Mouse (Mus musculus) liver, postnatal 0 days (tissue): ENCODE data around the gene Eef1akmt2. TPM values are rescaled to one million over a fixed set of nuclear protein-coding genes. Genes with fewer than 3 reads are reported as not detected.

Experiments used
- ATAC-seq: fragments of 200-750 bp; cut with Nextera tagmentation; 2 replicates; pipeline ENCODE4 v1.8.0; 2017; ENCODE audit warnings: mild to moderate bottlenecking, moderate library complexity
- DNase-seq: peaks from one replicate; pipeline ENCODE4 v3.0.0-alpha.2; 2016
- H3K27ac ChIP-seq: fragments of 300-500 bp; sonication (generic); 2 replicates; pipeline ENCODE4 v1.5.1; 2014; ENCODE audit warnings: antibody characterized with exemption, moderate library complexity, mild to moderate bottlenecking, low read depth
- H3K27me3 ChIP-seq: fragments of 300-500 bp; sonication (generic); 2 replicates; pipeline ENCODE4 v1.6.1; 2014; ENCODE audit warnings: low read length, control low read depth, mixed read lengths; ENCODE audit not compliant: insufficient read depth
- H3K36me3 ChIP-seq: fragments of 300-500 bp; sonication (generic); replicated peaks from 2 replicates; pipeline ENCODE4 v1.6.1; 2014; ENCODE audit warnings: mild to moderate bottlenecking, control low read depth, low read length, moderate library complexity, mixed read lengths; ENCODE audit not compliant: insufficient read depth
- H3K4me1 ChIP-seq: fragments of 300-500 bp; sonication (generic); 2 replicates; pipeline ENCODE4 v1.6.1; 2014; ENCODE audit warnings: antibody characterized with exemption, mild to moderate bottlenecking, control low read depth; ENCODE audit not compliant: insufficient read depth
- H3K4me2 ChIP-seq: fragments of 300-500 bp; sonication (generic); 2 replicates; pipeline ENCODE4 v1.6.1; 2014; ENCODE audit warnings: low read depth, mild to moderate bottlenecking, low read length, moderate library complexity, mixed read lengths
- H3K4me3 ChIP-seq: fragments of 300-500 bp; sonication (generic); 2 replicates; pipeline ENCODE4 v1.5.1; 2014; ENCODE audit warnings: low read depth, low read length
- H3K9ac ChIP-seq: fragments of 300-500 bp; sonication (generic); replicated peaks from 2 replicates; pipeline ENCODE4 v1.6.1; 2014; ENCODE audit warnings: mild to moderate bottlenecking, moderate library complexity
- H3K9me3 ChIP-seq: fragments of 300-500 bp; sonication (generic); 2 replicates; pipeline ENCODE4 v1.6.1; 2016; ENCODE audit warnings: mild to moderate bottlenecking, control low read depth, low read length, mixed read lengths
- CTCF ChIP-seq: sonication (generic); IDR thresholded peaks from 2 replicates; pipeline ENCODE4 v1.5.1; 2016; ENCODE audit warnings: antibody characterized with exemption, low read depth
- EP300 ChIP-seq: IDR thresholded peaks from 2 replicates; pipeline ENCODE4 v1.6.1; 2016; ENCODE audit warnings: antibody characterized with exemption, low read depth, mild to moderate bottlenecking
- WGBS: fragments of 180-500 bp; shearing (Covaris S2); extraction: QIAGEN DNeasy Blood & Tissue Kit; methylation state at CpG from one replicate; pipeline ENCODE4 v1.1.7; 2014; ENCODE audit not compliant: insufficient replicate concordance; 5-methylcytosine and 5-hydroxymethylcytosine counted together
- polyA plus RNA-seq: library from polyadenylated mRNA; unstranded; fragments of >200 nt; fragmentation: Nextera tagmentation; extraction: Ambion mirVana; gene quantifications from 2 replicates; pipeline ENCODE4 v1.2.1, GENCODE M21; 2015

The Eef1akmt2 gene
- polyA plus RNA-seq, 1 experiment from 2014 or later: 14.1 TPM

- Histone ChIP-seq H3K4me2 (0 out of 2 replicates have a peak overlapping the region, but pooled peaks have one; percentile 9), H3K36me3 (peaks cover 4% of the 10 kb centered on the region; the same call in 1 of the 2 replicates), H3K4me3 (no peak overlapping the region), H3K27ac (peak overlapping the region; percentile 63), H3K9ac (no peak overlapping the region), H3K4me1 (peaks cover 27% of the 10 kb centered on the region), H3K27me3 (no peaks in the 10 kb centered on the region), H3K9me3 (no peaks in the 10 kb centered on the region)
- 63% methylated on average over 4 of the region's 4 CpGs for WGBS
- DNase-seq (no peak), ATAC-seq (peak; percentile 25; the same call in 1 of the 2 replicates)
- TF ChIP-seq EP300 (no peak), CTCF (no peak)
These were observed 64.8 kb downstream of the Eef1akmt2 start for GRCm38 (mm10) chr7:132787496-132788190.

GRCm38 (mm10) chr7:132787022-132787421 is 65.5 kb downstream of the Eef1akmt2 start:
- DNase-seq (no peak), ATAC-seq (no peak)
- Histone ChIP-seq H3K4me2 (peak overlapping the region; percentile 30), H3K27me3 (no peaks in the 10 kb centered on the region), H3K4me1 (peaks cover 27% of the 10 kb centered on the region), H3K4me3 (no peak overlapping the region), H3K9me3 (no peaks in the 10 kb centered on the region), H3K9ac (no peak overlapping the region), H3K27ac (peak overlapping the region; percentile 63), H3K36me3 (peaks cover 4% of the 10 kb centered on the region; the same call in 1 of the 2 replicates)
- no peak for TF ChIP-seq CTCF
- 75% methylated on average over 4 of the region's 4 CpGs for WGBS

GRCm38 (mm10) chr7:132786522-132786921 is 66.0 kb downstream of the Eef1akmt2 start:
- no peak for TF ChIP-seq CTCF
- TF ChIP-seq EP300: no peak
- Histone ChIP-seq H3K9me3 (no peaks in the 10 kb centered on the region), H3K27ac (peak overlapping the region; percentile 63), H3K36me3 (peaks cover 4% of the 10 kb centered on the region; the same call in 1 of the 2 replicates), H3K4me1 (peaks cover 29% of the 10 kb centered on the region), H3K4me3 (no peak overlapping the region), H3K9ac (no peak overlapping the region), H3K4me2 (peak overlapping the region; percentile 30; the same call in 1 of the 2 replicates), H3K27me3 (no peaks in the 10 kb centered on the region)
- DNase-seq (no peak), ATAC-seq (no peak)
- 41% methylated on average over 4 of the region's 4 CpGs for WGBS

- TF ChIP-seq EP300 (no peak), CTCF (no peak)
- no peak for ATAC-seq
- Histone ChIP-seq H3K36me3 (peaks cover 4% of the 10 kb centered on the region; the same call in 1 of the 2 replicates), H3K27me3 (no peaks in the 10 kb centered on the region), H3K9me3 (no peaks in the 10 kb centered on the region), H3K9ac (no peak overlapping the region), H3K4me3 (no peak overlapping the region), H3K4me2 (no peak overlapping the region), H3K4me1 (peaks cover 30% of the 10 kb centered on the region), H3K27ac (peak overlapping the region; percentile 36; the same call in 1 of the 2 replicates)
- DNase-seq: no peak
- WGBS: 58% methylated on average over 7 of the region's 7 CpGs
These were observed 66.5 kb downstream of the Eef1akmt2 start for GRCm38 (mm10) chr7:132786011-132786410.

- peaks cover 34% of the 10 kb centered on the region for H3K4me1 ChIP-seq
- 0 out of 2 replicates have a peak, but pooled peaks cover 4% of the 10 kb centered on the region for H3K36me3 ChIP-seq
- no peak for TF ChIP-seq CTCF
- TF ChIP-seq EP300: no peak
- no peak overlapping the region for H3K4me3 ChIP-seq
- no peaks in the 10 kb centered on the region for H3K27me3 ChIP-seq
- DNase-seq (no peak), ATAC-seq (no peak)
- no peak overlapping the region; the same call in 1 of the 2 replicates for H3K9ac ChIP-seq
- no peak overlapping the region for H3K27ac ChIP-seq
- WGBS: 73% methylated on average over 5 of the region's 5 CpGs
- no peaks in the 10 kb centered on the region for H3K9me3 ChIP-seq
- H3K4me2 ChIP-seq: no peak overlapping the region
These were observed 68.4 kb downstream of the Eef1akmt2 start for GRCm38 (mm10) chr7:132784101-132784500.

GRCm38 (mm10) chr7:132781850-132782249 is 70.6 kb downstream of the Eef1akmt2 start:
- peaks cover 37% of the 10 kb centered on the region for H3K4me1 ChIP-seq
- H3K36me3 ChIP-seq: peaks cover 17% of the 10 kb centered on the region
- no peak overlapping the region for H3K4me3 ChIP-seq
- ATAC-seq (no peak), DNase-seq (no peak)
- H3K4me2 ChIP-seq: no peak overlapping the region
- no peaks in the 10 kb centered on the region for H3K27me3 ChIP-seq
- no peaks in the 10 kb centered on the region for H3K9me3 ChIP-seq
- TF ChIP-seq CTCF: no peak
- no peak for TF ChIP-seq EP300
- 77% methylated on average over 6 of the region's 6 CpGs for WGBS
- no peak overlapping the region for H3K9ac ChIP-seq
- H3K27ac ChIP-seq: no peak overlapping the region
